Mouse (Mus musculus): ENCODE results near the gene Ddx54. TPM values are rescaled to one million over a fixed set of nuclear protein-coding genes. Genes with fewer than 3 reads are reported as not detected.

Ddx54 gene
- total and polyA plus RNA-seq, 2 experiments from 2014 or later, result 31.9 to 37.3 TPM

DNA sequence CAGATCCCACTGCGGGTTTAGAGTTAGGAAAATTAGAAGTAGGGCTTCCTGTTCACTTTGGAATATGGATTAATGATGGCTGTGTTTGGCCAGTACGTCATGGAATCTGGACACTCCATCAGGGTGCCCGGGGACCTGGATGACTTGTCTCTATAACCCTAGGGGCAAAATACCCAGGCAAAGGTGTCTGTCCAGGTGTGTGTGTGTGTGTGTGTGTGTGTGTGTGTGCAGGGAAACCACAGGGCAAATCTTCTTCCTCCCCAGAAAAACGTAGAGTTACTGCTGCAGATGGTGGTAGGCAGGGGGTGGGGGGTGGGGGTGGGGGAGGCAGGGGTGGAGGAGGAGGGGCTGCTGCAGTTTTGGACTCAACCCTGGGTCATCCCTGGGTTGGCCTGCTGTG lies 34.8 kb downstream of the Ddx54 start:
- no peak for TF ChIP-seq CTCF (IDR thresholded peaks at IDR 0.05; ENCODE audit: low read depth)
- no peak overlapping the region for H3K9ac ChIP-seq (replicated peaks; ENCODE audit: low read length)
- no peak for ATAC-seq
- H3K4me3 ChIP-seq (ENCODE audit: low read length), result no peak overlapping the region
- no peak overlapping the region for H3K27ac ChIP-seq
- WGBS, result 64% methylated on average over 4 of the region's 4 CpGs
- no peaks in the 10 kb centered on the region for H3K9me3 ChIP-seq (ENCODE audit: low read length)
- H3K4me2 ChIP-seq (ENCODE audit: low read depth, low read length), result no peak overlapping the region
- no peaks in the 10 kb centered on the region; the same call in 1 of the 2 replicates for H3K4me1 ChIP-seq (ENCODE audit: insufficient read depth, low read length)
- DNase-seq (ENCODE audit: low spot score), result no peak
- H3K36me3 ChIP-seq (ENCODE audit: insufficient read depth, low read length), result no peaks in the 10 kb centered on the region
- peaks cover 16% of the 10 kb centered on the region for H3K27me3 ChIP-seq (ENCODE audit: insufficient read depth, low read length)

DNA sequence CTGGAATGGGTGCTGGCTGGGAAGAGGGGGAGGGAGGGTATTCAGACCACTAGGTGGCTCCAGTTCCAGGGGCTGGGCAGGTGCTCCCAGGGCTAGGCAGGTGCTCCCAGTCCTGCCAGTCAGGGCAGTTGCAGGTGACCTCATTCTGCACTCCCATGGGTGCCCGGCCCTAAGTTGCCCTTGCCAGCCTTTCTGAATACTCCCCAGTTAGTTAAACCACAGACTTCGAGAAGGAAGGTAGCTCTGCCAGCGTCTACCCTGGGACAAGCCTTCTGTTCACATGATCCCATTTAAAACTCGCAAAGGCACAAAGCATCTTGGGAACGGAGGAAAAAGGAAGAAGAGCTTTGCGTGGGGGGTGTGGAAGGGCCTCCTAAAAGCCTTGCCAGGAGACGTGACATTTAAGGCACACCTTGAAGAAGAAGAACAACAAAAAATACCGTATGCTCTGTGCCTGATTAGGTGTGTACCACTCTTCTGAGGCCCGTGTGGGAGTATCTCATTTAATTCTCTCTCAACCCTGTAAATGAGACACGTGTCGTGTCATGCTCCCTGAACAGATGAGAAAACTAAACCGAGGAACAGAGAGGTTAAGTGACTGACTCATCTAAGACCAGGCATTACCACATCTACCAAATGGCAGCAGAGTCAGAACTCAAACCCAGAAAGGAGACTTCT lies 35.4 kb downstream of the Ddx54 start:
- ATAC-seq, result no peak
- Histone ChIP-seq H3K27me3 (ENCODE audit: insufficient read depth, low read length) (peaks cover 16% of the 10 kb centered on the region), H3K27ac (no peak overlapping the region), H3K36me3 (ENCODE audit: insufficient read depth, low read length) (no peaks in the 10 kb centered on the region), H3K4me3 (ENCODE audit: low read length) (no peak overlapping the region; the same call in 1 of the 2 replicates), H3K9ac (replicated peaks; ENCODE audit: low read length) (no peak overlapping the region), H3K4me2 (ENCODE audit: low read depth, low read length) (no peak overlapping the region), H3K4me1 (ENCODE audit: insufficient read depth, low read length) (no peaks in the 10 kb centered on the region; the same call in 1 of the 2 replicates), H3K9me3 (ENCODE audit: low read length) (no peaks in the 10 kb centered on the region)
- peak; percentile 23; the same call in 1 of the 2 replicates for TF ChIP-seq CTCF (IDR thresholded peaks at IDR 0.05; ENCODE audit: low read depth)
- no peak for DNase-seq (ENCODE audit: low spot score)
- 41% methylated on average over 12 of the region's 12 CpGs for WGBS

DNA sequence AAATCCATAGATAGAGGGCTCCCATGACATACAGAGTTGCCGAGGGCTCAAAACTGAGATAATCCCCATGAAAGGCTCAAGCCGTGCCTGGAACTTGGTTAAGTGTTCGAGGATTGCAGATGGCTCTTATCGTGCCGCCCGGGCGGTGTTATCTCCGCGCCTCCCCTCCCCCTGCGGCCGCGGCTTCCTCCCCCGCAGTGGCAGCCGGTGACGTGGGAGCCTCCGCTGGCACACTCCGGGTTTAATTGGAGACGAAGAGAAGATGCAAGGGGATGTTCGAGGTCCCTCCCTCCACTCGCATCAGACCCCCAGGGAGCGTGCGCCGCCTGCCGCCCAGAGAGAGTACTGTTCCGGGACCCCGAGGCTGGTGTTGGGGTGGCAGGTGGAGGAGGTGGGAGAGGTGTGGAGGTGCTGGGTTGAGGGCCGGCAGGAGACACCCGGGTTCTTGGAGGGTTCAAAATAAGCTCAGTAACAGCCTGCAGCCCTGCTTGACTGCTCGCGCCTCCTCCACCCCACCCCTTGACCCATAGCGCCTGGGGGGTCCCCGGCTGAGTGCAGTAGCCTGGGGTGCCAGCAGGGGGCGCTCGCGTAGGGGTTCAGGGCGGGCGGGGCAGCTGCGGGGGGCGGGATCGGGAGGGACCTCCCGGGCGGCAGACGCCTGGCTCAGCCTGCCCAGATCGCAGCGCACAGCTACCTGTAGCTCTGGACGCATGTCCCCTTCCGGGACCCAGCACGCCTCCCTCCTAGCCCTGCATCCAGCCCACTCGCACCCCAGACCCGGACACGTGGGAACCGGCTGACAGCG lies 36.2 kb downstream of the Ddx54 start, which contains the start of gene Rasal1:
TSS of gene Rasal1 (plus strand) at position 244 of the 805 bp plus-strand sequence.
- peaks cover 16% of the 10 kb centered on the region for H3K27me3 ChIP-seq (ENCODE audit: insufficient read depth, low read length)
- WGBS, result 1% methylated on average over 50 of the region's 53 CpGs
- peak within 1 kb of the TSS; percentile 24 for H3K4me3 ChIP-seq (ENCODE audit: low read length)
- peak; percentile 46 for DNase-seq (ENCODE audit: low spot score)
- TF ChIP-seq CTCF (IDR thresholded peaks at IDR 0.05; ENCODE audit: low read depth), result peak; percentile 66
- H3K9me3 ChIP-seq (ENCODE audit: low read length), result no peaks in the 10 kb centered on the region
- no peak within 1 kb of the TSS for H3K27ac ChIP-seq
- ATAC-seq, result peak; percentile 63
- peak within 1 kb of the TSS; percentile 48 for H3K4me2 ChIP-seq (ENCODE audit: low read depth, low read length)
- no peaks in the 10 kb centered on the region; the same call in 1 of the 2 replicates for H3K4me1 ChIP-seq (ENCODE audit: insufficient read depth, low read length)
- no peaks in the 10 kb centered on the region for H3K36me3 ChIP-seq (ENCODE audit: insufficient read depth, low read length)
- H3K9ac ChIP-seq (replicated peaks; ENCODE audit: low read length), result 0 out of 2 replicates have a peak within 1 kb of the TSS, but pooled peaks have one; percentile 1

DNA sequence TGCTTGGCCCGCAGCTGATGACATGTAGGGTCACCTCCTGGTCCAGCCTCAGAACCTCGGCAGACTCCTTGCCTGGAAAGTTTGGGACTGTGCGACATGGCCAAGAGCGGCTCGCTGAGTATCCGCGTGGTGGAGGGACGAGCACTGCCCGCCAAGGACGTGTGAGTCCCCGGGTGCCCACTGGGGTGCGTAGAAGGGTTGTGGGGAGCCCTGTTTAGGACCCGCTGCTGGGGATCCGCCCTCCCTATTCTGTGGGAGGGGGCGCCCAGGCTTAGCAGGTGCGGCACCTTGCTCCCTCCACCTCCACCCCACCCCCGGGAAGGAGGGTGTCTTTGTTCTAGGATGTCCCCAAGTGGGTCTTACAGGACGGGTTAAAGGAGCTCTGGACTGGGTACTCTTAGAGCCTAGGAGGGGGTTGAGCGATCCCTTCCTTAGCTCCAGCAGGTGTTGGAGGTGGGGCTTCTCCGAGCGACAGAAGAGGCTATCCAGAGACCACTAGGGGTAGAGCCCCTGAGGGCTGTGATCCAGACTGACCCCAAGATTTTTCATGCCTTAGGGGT lies 36.9 kb downstream of the Ddx54 start:
- Histone ChIP-seq H3K4me3 (ENCODE audit: low read length) (peak overlapping the region; percentile 24), H3K4me1 (ENCODE audit: insufficient read depth, low read length) (no peaks in the 10 kb centered on the region; the same call in 1 of the 2 replicates), H3K9me3 (ENCODE audit: low read length) (no peaks in the 10 kb centered on the region), H3K27ac (no peak overlapping the region), H3K4me2 (ENCODE audit: low read depth, low read length) (peak overlapping the region; percentile 48), H3K36me3 (ENCODE audit: insufficient read depth, low read length) (no peaks in the 10 kb centered on the region), H3K27me3 (ENCODE audit: insufficient read depth, low read length) (peaks cover 16% of the 10 kb centered on the region), H3K9ac (replicated peaks; ENCODE audit: low read length) (0 out of 2 replicates have a peak overlapping the region, but pooled peaks have one; percentile 1)
- peak; percentile 61 for ATAC-seq
- 5% methylated on average over 21 of the region's 21 CpGs for WGBS
- DNase-seq (ENCODE audit: low spot score), result peak; percentile 18
- peak; percentile 31 for TF ChIP-seq CTCF (IDR thresholded peaks at IDR 0.05; ENCODE audit: low read depth)

DNA sequence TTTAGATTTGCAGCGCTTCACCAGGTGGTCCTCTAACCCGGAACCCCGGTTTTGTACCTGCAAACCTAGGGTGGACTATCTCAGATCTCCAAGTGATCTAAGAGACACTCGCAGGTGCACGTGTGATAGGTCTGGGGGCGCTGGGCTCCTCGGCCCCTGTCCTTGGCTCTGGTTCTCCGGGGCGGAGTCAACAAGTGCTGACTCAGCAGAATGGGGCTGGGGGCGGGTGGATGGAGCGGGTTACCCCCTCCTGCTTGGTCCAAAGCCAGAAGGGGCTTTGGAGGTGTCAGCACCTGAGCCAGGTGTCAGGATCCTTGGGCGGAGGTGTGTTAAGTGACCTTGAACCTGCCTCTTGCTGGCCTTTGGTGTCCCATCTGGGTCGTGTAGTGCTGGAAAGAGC lies 37.4 kb downstream of the Ddx54 start:
- Histone ChIP-seq H3K36me3 (ENCODE audit: insufficient read depth, low read length) (no peaks in the 10 kb centered on the region), H3K27ac (no peak overlapping the region), H3K9me3 (ENCODE audit: low read length) (no peaks in the 10 kb centered on the region), H3K27me3 (ENCODE audit: insufficient read depth, low read length) (peaks cover 16% of the 10 kb centered on the region), H3K4me2 (ENCODE audit: low read depth, low read length) (peak overlapping the region; percentile 48; the same call in 1 of the 2 replicates), H3K9ac (replicated peaks; ENCODE audit: low read length) (no peak overlapping the region), H3K4me3 (ENCODE audit: low read length) (no peak overlapping the region), H3K4me1 (ENCODE audit: insufficient read depth, low read length) (no peaks in the 10 kb centered on the region; the same call in 1 of the 2 replicates)
- ATAC-seq (no peak), DNase-seq (ENCODE audit: low spot score) (no peak)
- no peak for TF ChIP-seq CTCF (IDR thresholded peaks at IDR 0.05; ENCODE audit: low read depth)
- 32% methylated on average over 13 of the region's 13 CpGs for WGBS

DNA sequence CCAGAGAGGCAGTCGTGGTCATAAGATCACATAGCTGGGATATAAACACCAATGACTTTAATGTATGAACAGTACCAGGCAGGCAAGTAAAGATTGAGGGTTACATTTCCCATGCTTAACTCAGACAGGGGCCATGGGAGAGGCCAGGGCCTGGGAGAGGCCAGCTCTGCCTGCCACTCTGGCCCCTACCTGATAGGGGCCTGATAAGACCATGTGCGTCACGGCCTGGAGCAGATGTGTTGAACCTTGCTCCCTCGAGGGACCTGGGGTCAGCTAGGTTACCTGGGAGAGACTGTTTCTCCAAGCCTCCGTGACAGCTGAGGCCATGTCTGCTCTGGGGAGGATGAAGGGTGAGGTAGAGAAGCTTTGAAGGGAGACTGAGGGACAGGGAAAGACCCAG lies 38.7 kb downstream of the Ddx54 start:
- DNase-seq (ENCODE audit: low spot score) (no peak), ATAC-seq (no peak)
- no peaks in the 10 kb centered on the region for H3K36me3 ChIP-seq (ENCODE audit: insufficient read depth, low read length)
- no peaks in the 10 kb centered on the region for H3K9me3 ChIP-seq (ENCODE audit: low read length)
- peaks cover 16% of the 10 kb centered on the region for H3K27me3 ChIP-seq (ENCODE audit: insufficient read depth, low read length)
- no peaks in the 10 kb centered on the region; the same call in 1 of the 2 replicates for H3K4me1 ChIP-seq (ENCODE audit: insufficient read depth, low read length)
- no peak overlapping the region for H3K4me3 ChIP-seq (ENCODE audit: low read length)
- 85% methylated on average over 5 of the region's 5 CpGs for WGBS
- no peak overlapping the region for H3K4me2 ChIP-seq (ENCODE audit: low read depth, low read length)
- no peak overlapping the region for H3K9ac ChIP-seq (replicated peaks; ENCODE audit: low read length)
- no peak overlapping the region for H3K27ac ChIP-seq
- TF ChIP-seq CTCF (IDR thresholded peaks at IDR 0.05; ENCODE audit: low read depth), result no peak

All from hindbrain, postnatal 0 days (tissue).